Mouse (Mus musculus) bone marrow macrophage, adult 2 months (primary cell): ENCODE results near the gene Rragc.

Experiments
- CTCF ChIP-seq: IDR thresholded peaks from 2 replicates; pipeline ENCODE4 v1.5.1; 2012; ENCODE audit warnings: low read depth, mild to moderate bottlenecking, low read length, moderate library complexity
- POLR2A ChIP-seq: IDR thresholded peaks from 2 replicates; pipeline ENCODE4 v1.6.1; 2012; ENCODE audit warnings: mild to moderate bottlenecking, low read depth, low read length, borderline replicate concordance

GRCm38 (mm10) chr4:123956703-123957491 is 39.7 kb downstream of the Rragc start:
- peak; percentile 61 for TF ChIP-seq CTCF
- TF ChIP-seq POLR2A: peak; percentile 10; the same call in 1 of the 2 replicates
